Mouse (Mus musculus): ENCODE data around the gene Rbbp8nl. TPM values are rescaled to one million over a fixed set of nuclear protein-coding genes. Genes with fewer than 3 reads are reported as not detected.

Rbbp8nl gene
- polyA plus RNA-seq, 1 experiment from 2014 or later: 2.7 TPM

DNA sequence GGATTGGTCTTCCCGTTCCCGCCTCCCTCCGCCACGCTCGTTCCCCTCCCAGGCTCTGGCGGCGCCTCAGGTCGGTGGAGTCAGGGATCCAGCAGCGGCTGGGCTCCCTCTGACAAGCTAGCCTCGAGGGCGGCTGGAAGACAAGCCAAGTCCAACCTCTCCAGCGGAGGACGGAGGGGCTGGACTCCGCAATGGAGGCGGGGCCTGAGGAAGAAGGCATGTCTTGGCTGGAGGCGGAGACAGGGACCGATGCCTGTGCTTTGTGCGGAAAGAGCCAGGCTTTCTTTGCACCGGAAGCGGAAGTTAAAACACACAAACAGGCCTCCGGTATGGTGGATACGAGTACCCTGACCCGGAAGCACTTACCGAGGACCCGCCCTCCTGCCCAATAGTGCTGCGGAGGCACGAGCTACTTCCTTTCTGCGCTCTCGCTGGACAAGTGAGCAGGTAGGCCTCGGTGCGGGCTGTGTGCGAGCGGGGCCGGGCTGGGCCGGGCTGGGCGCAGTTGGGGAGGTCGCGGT lies 32.6 kb downstream of the Rbbp8nl start, which contains the start of gene Rps21:
Gene Rps21 (plus strand): TSS at position 377 of the 521 bp plus-strand sequence.
- ATAC-seq (replicated peaks; ENCODE audit: low FRiP score, low TSS enrichment, low read depth) (peak; percentile 95), DNase-seq (ENCODE audit: low spot score) (peak; percentile 100)
- H3K4me1 ChIP-seq (replicated peaks; ENCODE audit: control insufficient read depth, insufficient read depth, low read length): peaks cover 11% of the 10 kb centered on the region
- H3K27ac ChIP-seq (ENCODE audit: low read depth): peak within 1 kb of the TSS; percentile 91
- H3K9me3 ChIP-seq (ENCODE audit: control insufficient read depth, low read length): no peaks in the 10 kb centered on the region
- peak within 1 kb of the TSS; percentile 86 for H3K4me3 ChIP-seq (ENCODE audit: low read depth, low read length)
- peaks cover 41% of the 10 kb centered on the region for H3K36me3 ChIP-seq (ENCODE audit: control insufficient read depth, insufficient read depth, low read length)
- WGBS: under 1% methylated on average over 38 of the region's 38 CpGs
- peak within 1 kb of the TSS; percentile 82 for H3K4me2 ChIP-seq (ENCODE audit: low read length)
- H3K9ac ChIP-seq (ENCODE audit: low read length): peak within 1 kb of the TSS; percentile 87
- H3K27me3 ChIP-seq (replicated peaks; ENCODE audit: control insufficient read depth, insufficient read depth, low read length): no peaks in the 10 kb centered on the region

DNA sequence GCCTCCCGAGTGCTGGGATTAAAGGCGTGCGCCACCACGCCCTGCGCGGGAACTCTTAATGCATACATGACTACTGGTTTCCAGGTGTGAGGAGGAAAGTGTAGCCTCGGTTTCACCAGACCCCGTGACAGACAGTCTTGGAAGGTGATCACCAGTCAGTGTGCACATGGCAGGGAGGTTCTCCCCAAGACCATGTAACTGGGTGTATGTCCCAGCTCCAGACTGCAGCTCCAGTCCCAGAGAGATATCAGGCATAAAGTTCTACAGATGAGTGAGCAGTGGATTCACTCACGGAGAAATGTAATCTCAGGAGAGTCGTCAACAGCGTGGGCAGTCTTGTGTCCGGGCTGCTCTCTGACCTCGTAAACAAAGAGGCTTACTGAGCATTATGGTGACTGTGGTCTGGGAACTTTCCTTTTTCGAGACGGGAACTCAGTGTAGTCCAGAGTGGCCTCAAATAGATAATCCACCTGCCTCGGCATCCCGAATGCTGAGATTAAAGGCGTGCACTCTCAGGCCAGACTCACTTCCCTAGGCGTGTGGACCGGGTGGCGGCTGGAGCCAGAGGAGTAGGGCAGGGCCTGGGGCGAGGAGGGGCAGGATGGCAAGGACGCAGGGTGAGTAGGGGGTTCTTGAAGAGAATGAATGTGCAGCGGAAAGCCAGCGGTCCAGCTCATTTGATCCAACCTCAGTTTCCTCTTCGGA lies 33.2 kb downstream of the Rbbp8nl start:
- DNase-seq (ENCODE audit: low spot score) (no peak), ATAC-seq (replicated peaks; ENCODE audit: low FRiP score, low TSS enrichment, low read depth) (peak; percentile 71)
- Histone ChIP-seq H3K4me3 (ENCODE audit: low read depth, low read length) (peak overlapping the region; percentile 86), H3K27me3 (replicated peaks; ENCODE audit: control insufficient read depth, insufficient read depth, low read length) (no peaks in the 10 kb centered on the region), H3K4me1 (replicated peaks; ENCODE audit: control insufficient read depth, insufficient read depth, low read length) (peaks cover 11% of the 10 kb centered on the region), H3K9me3 (ENCODE audit: control insufficient read depth, low read length) (no peaks in the 10 kb centered on the region), H3K4me2 (ENCODE audit: low read length) (peak overlapping the region; percentile 82), H3K9ac (ENCODE audit: low read length) (peak overlapping the region; percentile 58), H3K36me3 (ENCODE audit: control insufficient read depth, insufficient read depth, low read length) (peaks cover 35% of the 10 kb centered on the region), H3K27ac (ENCODE audit: low read depth) (peak overlapping the region; percentile 91)
- WGBS: 24% methylated on average over 26 of the region's 26 CpGs

DNA sequence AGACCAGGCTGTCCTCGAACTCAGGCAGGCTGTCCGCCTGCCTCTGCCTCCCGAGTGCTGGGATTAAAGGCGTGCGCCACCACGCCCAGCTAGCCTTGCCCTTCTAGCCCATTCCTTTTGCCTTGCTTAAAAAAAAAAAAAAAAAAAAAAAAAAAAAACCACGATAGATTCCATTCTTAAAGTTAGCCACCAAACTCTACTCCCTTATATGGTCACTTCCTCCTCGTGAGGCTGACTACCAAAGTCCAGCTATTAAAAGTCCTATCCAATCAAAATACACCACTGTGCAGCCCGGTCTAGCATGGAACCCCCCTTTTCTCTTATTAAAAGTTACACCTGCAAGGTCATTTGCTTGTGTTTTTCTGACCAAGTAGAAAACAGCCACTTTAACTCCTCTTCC lies 34.0 kb downstream of the Rbbp8nl start:
- Histone ChIP-seq H3K4me2 (ENCODE audit: low read length) (peak overlapping the region; percentile 82), H3K4me3 (ENCODE audit: low read depth, low read length) (0 out of 2 replicates have a peak overlapping the region, but pooled peaks have one; percentile 86), H3K4me1 (replicated peaks; ENCODE audit: control insufficient read depth, insufficient read depth, low read length) (peaks cover 11% of the 10 kb centered on the region), H3K9me3 (ENCODE audit: control insufficient read depth, low read length) (no peaks in the 10 kb centered on the region), H3K27ac (ENCODE audit: low read depth) (no peak overlapping the region), H3K36me3 (ENCODE audit: control insufficient read depth, insufficient read depth, low read length) (peaks cover 27% of the 10 kb centered on the region), H3K9ac (ENCODE audit: low read length) (no peak overlapping the region), H3K27me3 (replicated peaks; ENCODE audit: control insufficient read depth, insufficient read depth, low read length) (no peaks in the 10 kb centered on the region)
- DNase-seq (ENCODE audit: low spot score) (no peak), ATAC-seq (replicated peaks; ENCODE audit: low FRiP score, low TSS enrichment, low read depth) (no peak)
- 90% methylated on average over 9 of the region's 9 CpGs for WGBS

DNA sequence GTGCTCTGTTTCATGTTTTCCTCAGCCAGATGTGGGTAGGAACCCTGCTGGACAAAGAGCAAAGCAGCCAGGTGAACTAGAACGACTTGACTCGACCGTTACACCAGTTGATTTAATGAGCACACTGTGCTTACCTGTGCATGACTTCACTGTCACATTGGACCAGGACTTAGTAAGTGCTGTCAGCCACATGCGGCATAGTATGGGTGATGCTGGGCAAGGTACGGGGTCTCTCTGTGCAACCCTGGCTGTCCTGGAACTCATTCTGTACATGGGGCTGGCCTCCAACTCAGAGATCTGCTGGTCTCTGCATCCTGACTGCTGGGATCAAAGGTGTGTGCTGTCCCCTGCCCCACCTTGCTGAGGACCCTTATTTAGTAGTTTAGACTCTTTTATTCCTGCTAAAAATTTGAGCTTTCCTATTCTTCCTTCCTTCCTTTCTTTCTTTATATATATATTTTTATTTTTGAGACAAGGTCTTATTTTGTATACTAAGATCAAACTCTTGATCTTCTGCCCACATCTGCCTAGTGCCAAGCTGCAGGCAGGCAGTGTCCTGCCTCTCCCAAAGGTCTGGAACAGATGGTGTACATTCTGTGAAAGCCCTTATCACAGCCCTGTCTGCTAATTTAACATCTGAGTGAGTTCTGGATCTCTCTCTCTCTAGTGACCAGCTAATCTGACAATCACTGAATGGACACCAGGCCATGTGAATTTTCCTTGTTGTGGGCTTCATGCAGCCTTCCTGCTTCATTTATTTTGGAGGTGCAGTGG lies 35.1 kb downstream of the Rbbp8nl start:
- H3K27ac ChIP-seq (ENCODE audit: low read depth): no peak overlapping the region
- H3K4me3 ChIP-seq (ENCODE audit: low read depth, low read length): no peak overlapping the region
- H3K4me2 ChIP-seq (ENCODE audit: low read length): no peak overlapping the region
- H3K4me1 ChIP-seq (replicated peaks; ENCODE audit: control insufficient read depth, insufficient read depth, low read length): peaks cover 11% of the 10 kb centered on the region
- DNase-seq (ENCODE audit: low spot score): no peak
- H3K36me3 ChIP-seq (ENCODE audit: control insufficient read depth, insufficient read depth, low read length): peaks cover 17% of the 10 kb centered on the region
- WGBS: 83% methylated on average over 5 of the region's 5 CpGs
- H3K9me3 ChIP-seq (ENCODE audit: control insufficient read depth, low read length): no peaks in the 10 kb centered on the region
- H3K9ac ChIP-seq (ENCODE audit: low read length): no peak overlapping the region
- no peaks in the 10 kb centered on the region for H3K27me3 ChIP-seq (replicated peaks; ENCODE audit: control insufficient read depth, insufficient read depth, low read length)
- no peak for ATAC-seq (replicated peaks; ENCODE audit: low FRiP score, low TSS enrichment, low read depth)

DNA sequence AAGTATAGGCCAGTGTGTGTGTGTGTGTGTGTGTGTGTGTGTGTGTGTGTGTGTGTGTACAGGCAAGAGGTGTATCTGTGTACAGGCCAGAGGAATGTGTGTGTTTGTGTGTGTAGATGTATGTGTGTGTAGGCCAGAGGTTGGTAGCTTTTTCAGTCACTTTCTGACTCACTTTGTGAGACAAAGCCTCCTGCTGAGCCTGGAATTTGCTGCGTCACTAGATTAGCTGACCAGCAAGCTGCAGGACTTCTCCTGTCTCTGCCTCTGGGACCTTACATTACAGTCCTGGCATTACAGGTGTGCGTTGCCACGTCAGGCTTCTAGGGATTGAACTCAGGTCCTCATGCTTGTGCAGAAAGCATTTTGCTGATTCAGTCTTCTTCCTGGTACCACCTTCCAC lies 37.8 kb downstream of the Rbbp8nl start:
- whole genome bisulfite sequencing: 62% methylated on average over 3 of the region's 3 CpGs
- DNase-seq (ENCODE audit: low spot score) (no peak), ATAC-seq (replicated peaks; ENCODE audit: low FRiP score, low TSS enrichment, low read depth) (no peak)
- Histone ChIP-seq H3K4me1 (replicated peaks; ENCODE audit: control insufficient read depth, insufficient read depth, low read length) (peaks cover 8% of the 10 kb centered on the region; the same call in 1 of the 2 replicates), H3K9ac (ENCODE audit: low read length) (no peak overlapping the region), H3K27me3 (replicated peaks; ENCODE audit: control insufficient read depth, insufficient read depth, low read length) (no peaks in the 10 kb centered on the region), H3K36me3 (ENCODE audit: control insufficient read depth, insufficient read depth, low read length) (no peaks in the 10 kb centered on the region), H3K4me3 (ENCODE audit: low read depth, low read length) (no peak overlapping the region), H3K27ac (ENCODE audit: low read depth) (no peak overlapping the region), H3K9me3 (ENCODE audit: control insufficient read depth, low read length) (no peaks in the 10 kb centered on the region), H3K4me2 (ENCODE audit: low read length) (no peak overlapping the region)

DNA sequence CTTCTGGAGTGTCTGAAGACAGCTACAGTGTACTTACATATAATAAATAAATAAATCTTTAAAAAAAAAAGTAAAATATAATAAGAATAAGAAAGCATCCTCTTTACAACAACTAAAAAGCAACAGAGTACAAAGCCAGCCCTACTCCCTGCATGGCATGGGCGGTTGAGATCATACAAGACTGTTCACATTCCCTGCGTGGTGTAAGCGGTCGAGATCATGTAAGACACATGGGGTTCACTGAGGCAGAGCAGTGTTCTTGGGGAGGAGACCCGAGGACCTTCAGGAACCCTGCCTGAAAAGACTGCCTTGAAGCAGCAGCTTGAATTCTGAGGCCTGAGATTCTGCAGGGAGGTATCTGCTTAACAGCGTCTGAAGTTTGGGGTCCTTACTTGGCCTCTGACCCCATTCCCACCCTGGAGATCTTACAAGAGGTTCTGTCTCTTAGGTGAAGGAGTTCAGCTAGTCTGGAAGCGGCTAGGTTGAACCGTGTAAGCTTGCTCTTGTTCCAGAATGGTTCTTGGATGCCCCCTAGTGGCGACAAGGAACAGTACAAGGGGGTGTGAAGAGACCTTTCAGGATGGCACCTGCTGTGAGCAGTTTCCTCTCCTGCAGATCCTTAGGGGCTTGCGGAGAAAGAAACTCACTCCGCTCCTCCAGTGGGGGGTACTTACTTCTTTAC lies 38.6 kb downstream of the Rbbp8nl start:
- no peak overlapping the region for H3K27ac ChIP-seq (ENCODE audit: low read depth)
- no peak overlapping the region for H3K4me3 ChIP-seq (ENCODE audit: low read depth, low read length)
- 29% methylated on average over 11 of the region's 11 CpGs for WGBS
- ATAC-seq (replicated peaks; ENCODE audit: low FRiP score, low TSS enrichment, low read depth) (peak; percentile 75), DNase-seq (ENCODE audit: low spot score) (peak; percentile 90)
- H3K4me2 ChIP-seq (ENCODE audit: low read length): no peak overlapping the region
- no peak overlapping the region for H3K9ac ChIP-seq (ENCODE audit: low read length)
- no peaks in the 10 kb centered on the region for H3K36me3 ChIP-seq (ENCODE audit: control insufficient read depth, insufficient read depth, low read length)
- no peaks in the 10 kb centered on the region for H3K9me3 ChIP-seq (ENCODE audit: control insufficient read depth, low read length)
- H3K4me1 ChIP-seq (replicated peaks; ENCODE audit: control insufficient read depth, insufficient read depth, low read length): peaks cover 8% of the 10 kb centered on the region; the same call in 1 of the 2 replicates
- no peaks in the 10 kb centered on the region for H3K27me3 ChIP-seq (replicated peaks; ENCODE audit: control insufficient read depth, insufficient read depth, low read length)

DNA sequence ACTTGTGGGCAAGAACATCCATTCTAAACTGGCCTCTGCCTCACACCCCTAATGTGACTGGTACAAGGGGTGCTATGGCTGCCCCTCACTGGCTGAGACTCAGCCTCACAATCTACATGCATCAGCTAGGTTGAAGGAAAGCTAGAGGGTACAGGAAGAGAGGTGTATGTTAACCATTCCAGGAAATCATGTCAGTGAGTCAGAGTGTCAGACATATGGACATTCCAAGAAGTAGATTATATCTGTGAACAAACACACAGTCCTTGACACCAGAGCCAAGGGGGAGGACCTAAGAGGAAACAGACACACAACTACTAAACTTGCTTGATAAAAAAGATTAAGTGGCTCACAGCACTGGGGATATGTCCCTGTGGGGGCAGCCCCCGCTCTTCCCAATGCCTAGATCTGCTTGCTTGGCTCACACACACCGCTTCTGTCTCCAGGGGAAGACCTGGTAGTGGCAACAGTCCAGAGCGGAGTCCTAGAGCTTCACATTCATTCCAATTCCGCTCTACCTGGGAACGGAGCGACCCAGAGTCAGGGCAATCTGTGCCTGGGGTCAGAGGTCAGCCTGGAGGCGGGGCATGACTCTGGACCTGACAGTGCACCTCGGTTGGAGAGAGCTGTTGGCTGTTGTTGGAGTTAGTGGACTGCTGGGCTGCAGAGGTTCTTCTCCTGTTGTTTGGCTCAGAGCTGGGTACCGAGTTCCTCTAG lies 40.6 kb downstream of the Rbbp8nl start:
- ATAC-seq (replicated peaks; ENCODE audit: low FRiP score, low TSS enrichment, low read depth) (no peak), DNase-seq (ENCODE audit: low spot score) (no peak)
- no peak overlapping the region for H3K4me3 ChIP-seq (ENCODE audit: low read depth, low read length)
- WGBS: 51% methylated on average over 9 of the region's 9 CpGs
- 0 out of 2 replicates have a peak, but pooled peaks cover 4% of the 10 kb centered on the region for H3K4me1 ChIP-seq (replicated peaks; ENCODE audit: control insufficient read depth, insufficient read depth, low read length)
- no peaks in the 10 kb centered on the region for H3K9me3 ChIP-seq (ENCODE audit: control insufficient read depth, low read length)
- no peaks in the 10 kb centered on the region for H3K36me3 ChIP-seq (ENCODE audit: control insufficient read depth, insufficient read depth, low read length)
- no peak overlapping the region for H3K4me2 ChIP-seq (ENCODE audit: low read length)
- H3K27ac ChIP-seq (ENCODE audit: low read depth): no peak overlapping the region
- no peak overlapping the region for H3K9ac ChIP-seq (ENCODE audit: low read length)
- H3K27me3 ChIP-seq (replicated peaks; ENCODE audit: control insufficient read depth, insufficient read depth, low read length): no peaks in the 10 kb centered on the region

DNA sequence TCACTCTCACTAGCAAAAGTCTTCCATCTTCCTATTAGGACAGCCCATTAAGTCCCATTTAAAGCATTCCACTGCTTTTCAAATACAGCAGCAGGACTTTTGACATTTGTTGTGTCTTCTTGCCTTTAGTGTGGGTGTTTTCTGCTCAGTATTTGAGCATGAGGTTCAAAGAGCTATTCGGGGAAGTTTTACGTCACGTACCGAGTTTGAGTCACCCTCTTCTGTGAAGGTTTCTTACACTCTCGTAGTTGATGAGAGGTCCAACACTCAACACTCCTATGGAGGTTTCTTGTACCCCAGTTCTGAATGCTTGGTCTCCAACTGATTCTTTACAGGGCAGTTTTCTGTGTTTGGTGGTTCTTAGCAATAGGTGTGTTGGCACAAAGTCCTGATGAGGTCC lies 41.8 kb downstream of the Rbbp8nl start:
- ATAC-seq (replicated peaks; ENCODE audit: low FRiP score, low TSS enrichment, low read depth) (no peak), DNase-seq (ENCODE audit: low spot score) (no peak)
- H3K4me2 ChIP-seq (ENCODE audit: low read length): no peak overlapping the region
- H3K36me3 ChIP-seq (ENCODE audit: control insufficient read depth, insufficient read depth, low read length): no peaks in the 10 kb centered on the region
- no peaks in the 10 kb centered on the region for H3K27me3 ChIP-seq (replicated peaks; ENCODE audit: control insufficient read depth, insufficient read depth, low read length)
- H3K4me1 ChIP-seq (replicated peaks; ENCODE audit: control insufficient read depth, insufficient read depth, low read length): 0 out of 2 replicates have a peak, but pooled peaks cover 4% of the 10 kb centered on the region
- WGBS: 85% methylated on average over 5 of the region's 5 CpGs
- no peak overlapping the region for H3K9ac ChIP-seq (ENCODE audit: low read length)
- no peaks in the 10 kb centered on the region for H3K9me3 ChIP-seq (ENCODE audit: control insufficient read depth, low read length)
- no peak overlapping the region for H3K27ac ChIP-seq (ENCODE audit: low read depth)
- H3K4me3 ChIP-seq (ENCODE audit: low read depth, low read length): no peak overlapping the region

Data from intestine, embryonic 14.5 days (tissue).